Mouse (Mus musculus): Measurements from ENCODE around the gene Tfap4.

Gene Tfap4

GRCm38 (mm10) chr16:4517906-4518305 lies 41.7 kb downstream of the Tfap4 start:
- no peak for DNase-seq

GRCm38 (mm10) chr16:4514383-4514782 lies 45.3 kb downstream of the Tfap4 start:
- DNase-seq: no peak

DNA sequence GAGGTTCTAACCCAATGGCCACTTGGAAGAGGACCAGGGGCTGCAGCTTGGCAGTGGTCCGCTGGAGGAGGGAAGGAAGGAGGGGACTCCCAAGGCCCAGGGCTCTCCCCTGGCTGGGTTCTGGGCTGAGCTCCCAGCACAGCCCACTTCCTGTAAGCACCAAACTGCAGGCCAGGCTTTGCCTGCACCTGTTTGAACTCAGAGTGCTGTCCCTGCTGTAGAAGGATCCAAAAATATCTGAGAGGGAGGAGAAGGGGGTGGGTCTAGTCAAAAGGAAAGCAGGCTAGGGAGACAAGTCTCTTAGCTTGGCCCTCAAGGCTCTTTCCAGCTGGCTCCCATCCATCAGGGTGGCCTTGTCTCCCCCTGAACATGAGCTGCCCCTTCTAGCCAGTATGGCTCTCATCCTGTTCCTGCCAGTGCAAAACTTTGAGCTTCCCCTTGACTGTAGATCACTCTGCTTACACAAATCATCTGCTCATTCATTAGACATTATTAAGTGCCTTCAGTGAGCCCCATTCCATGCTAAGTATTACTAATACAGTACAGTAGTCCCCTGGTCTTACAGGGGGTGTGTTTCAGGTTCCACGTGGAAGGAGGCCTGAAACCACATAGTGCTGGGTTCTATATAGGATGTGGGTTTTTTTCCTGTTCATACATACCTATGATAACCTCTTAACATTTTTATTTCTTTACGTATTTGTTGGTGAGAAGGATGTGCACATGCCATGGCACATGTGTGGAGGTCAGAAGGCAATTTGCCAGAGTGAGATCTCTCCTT lies 46.8 kb downstream of the Tfap4 start:
- DNase-seq: no peak

GRCm38 (mm10) chr16:4511371-4511770 lies 48.3 kb downstream of the Tfap4 start:
- DNase-seq: no peak

DNA sequence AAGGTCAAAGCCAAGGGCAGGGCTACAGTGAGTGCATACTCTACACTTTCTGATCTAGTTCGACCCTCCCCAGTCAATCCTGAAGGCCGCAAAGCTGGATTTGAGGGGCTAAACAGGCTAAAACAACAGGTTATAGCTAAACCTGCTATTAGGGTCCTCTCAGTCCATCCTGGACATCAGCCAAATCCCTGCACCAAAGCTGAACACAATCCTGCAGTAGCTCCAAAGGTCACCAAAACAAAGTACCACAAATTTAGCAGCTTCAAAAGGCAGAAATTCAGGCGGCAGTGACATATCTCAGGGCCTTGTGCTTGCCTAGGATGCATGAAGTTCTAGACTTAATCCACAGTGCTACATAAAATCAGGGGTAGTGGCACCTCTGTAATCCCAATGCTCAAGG lies 53.5 kb downstream of the Tfap4 start:
- DNase-seq: no peak

- DNase-seq: no peak
Observed at GRCm38 (mm10) chr16:4503495-4503894, 56.2 kb downstream of the Tfap4 start.

DNA sequence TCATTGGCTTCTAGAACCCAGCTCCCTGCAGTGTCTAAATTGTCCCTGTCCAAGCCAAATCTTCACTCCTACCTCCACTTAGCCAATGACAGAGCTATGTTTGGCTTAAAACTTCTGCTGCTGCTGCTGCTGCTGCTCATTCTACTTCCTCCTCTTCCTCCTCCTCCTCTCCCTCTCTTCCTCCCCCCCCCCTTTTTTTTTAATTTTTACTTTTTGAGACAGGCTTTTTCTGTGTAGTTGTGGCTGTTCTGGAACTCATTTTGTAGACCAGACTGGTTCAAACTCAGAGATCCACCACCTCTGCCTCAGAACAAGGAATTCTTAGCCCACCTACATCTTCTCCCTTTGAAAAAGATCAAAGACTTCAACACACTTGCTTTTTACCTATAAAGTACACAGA lies 57.1 kb downstream of the Tfap4 start:
- DNase-seq: no peak

DNA sequence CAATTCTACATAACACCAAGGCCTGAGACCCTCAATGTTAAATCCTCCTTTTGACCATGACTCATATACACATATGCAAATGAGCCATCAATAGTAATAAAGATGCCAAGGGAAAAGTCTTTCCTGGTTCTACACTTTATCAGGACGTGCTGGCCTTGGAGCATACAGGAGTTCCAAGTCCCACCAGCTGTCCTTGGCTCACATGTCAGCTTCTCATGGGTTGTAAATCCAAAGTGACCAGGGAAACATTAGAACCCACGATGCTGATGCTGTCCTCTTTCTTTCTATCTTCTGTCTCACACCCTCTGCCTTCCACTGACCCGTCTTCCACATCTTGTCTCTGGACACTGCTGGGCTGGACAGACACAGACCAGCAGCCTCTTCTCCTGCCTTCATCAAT lies 58.0 kb downstream of the Tfap4 start:
- DNase-seq: no peak

DNA sequence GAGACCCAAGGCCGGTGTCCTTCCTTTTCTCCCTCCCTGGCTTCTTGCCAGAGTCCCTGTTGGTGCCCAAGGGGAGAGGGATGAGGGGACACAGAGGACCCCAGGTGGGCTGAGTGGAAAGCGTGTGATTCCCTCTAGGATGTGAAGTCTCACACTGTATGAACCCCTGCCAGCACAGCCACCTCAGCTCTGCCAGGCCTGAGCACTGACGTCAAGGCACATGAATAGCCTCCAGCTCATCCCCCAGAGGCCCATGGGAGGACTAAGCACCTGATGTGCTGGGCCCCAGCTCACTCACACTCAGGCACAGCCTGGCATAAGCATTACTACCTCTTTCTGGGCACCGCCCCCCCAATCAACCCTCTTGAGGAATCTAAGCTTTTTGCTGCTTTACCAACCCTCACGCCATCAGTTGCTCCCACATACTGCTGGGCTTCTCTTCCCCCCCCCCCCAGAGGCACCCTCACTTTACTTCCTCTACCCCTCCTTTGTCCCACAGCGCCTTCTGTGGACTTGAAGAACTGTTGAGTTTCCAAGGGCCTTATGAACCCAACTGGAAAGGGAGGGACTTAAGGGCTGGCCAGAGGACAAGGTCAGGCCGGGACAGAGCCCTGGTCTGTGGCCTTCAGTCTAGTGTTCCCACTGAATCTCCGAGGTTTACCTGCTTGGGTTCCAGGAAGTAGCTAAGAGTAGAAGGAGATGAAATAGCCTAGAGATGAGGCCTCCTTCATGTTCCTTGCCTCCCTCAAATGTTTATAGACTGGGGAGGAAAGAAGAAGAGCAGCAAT lies 58.9 kb downstream of the Tfap4 start:
- no peak for DNase-seq

DNA sequence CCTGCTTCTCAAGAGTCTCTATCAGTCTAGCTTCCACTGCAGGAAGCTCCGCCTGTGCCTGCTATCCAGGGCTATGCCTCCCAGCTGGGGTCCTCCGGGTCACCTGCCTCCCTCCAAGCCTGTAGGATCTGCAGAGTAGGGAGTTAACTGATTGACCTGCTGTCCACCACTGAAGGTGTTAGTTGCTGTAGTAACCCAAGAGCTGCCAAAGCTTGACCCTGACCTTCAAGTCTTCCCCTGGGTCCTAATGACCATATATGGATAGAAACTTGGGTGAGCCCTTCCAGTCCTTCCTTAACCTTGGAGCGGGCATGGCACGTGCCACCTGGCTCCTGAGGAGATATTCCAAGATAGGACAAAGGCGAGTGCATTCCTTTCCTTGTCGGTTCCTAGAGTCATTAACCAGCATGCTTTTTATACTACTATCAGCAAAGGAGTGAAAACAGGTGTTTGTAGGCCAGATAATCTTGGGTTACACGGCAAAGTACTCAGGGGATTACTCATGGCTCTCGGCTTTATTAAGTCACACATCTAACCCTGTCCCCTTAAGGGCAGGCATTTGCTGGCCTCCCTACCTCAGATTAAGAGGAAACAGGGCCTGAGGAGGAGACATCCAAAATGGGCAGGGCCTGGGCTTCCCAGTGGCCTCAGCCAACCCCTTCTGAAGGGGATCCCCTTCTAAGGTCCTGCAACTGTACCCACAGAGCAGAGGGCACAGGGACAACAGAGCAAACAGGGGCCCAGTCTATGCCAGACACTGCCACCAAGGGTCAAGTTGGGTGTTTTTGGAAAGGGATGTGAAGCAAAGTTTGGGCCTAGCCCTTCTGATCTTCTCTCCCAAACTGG lies 61.7 kb downstream of the Tfap4 start:
- no peak for DNase-seq

GRCm38 (mm10) chr16:4496470-4496869 lies 63.2 kb downstream of the Tfap4 start:
- DNase-seq: no peak

DNA sequence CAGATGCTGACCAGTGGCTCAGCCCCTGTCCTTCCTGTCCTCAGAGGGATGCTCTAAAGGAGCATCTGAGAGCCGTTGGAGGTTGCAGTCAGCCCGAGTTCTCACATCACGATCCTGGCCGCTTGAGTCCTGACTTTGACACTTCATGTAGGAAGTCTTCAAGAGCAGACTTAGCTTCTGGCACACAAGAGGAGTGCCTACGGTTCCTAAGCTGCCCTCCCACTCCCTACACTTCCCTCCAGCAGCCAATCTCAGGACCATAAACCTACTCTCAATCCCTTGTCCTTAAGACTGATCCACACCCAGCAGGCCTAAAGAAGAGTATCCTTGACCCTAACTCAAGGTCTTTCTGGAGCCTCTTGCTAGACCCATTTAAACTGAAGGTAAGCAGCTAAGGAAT lies 63.8 kb downstream of the Tfap4 start:
- DNase-seq: no peak
